Mouse (Mus musculus) spleen, adult 18-20 months (tissue): Measurements from ENCODE around the gene Fntb.

Source experiments
- DNase-seq, 2 experiments: peaks; one replicate each; pipeline ENCODE4 v3.0.0; 2022; ENCODE audit warnings: mixed read lengths in 2 of 2

Gene Fntb

DNA sequence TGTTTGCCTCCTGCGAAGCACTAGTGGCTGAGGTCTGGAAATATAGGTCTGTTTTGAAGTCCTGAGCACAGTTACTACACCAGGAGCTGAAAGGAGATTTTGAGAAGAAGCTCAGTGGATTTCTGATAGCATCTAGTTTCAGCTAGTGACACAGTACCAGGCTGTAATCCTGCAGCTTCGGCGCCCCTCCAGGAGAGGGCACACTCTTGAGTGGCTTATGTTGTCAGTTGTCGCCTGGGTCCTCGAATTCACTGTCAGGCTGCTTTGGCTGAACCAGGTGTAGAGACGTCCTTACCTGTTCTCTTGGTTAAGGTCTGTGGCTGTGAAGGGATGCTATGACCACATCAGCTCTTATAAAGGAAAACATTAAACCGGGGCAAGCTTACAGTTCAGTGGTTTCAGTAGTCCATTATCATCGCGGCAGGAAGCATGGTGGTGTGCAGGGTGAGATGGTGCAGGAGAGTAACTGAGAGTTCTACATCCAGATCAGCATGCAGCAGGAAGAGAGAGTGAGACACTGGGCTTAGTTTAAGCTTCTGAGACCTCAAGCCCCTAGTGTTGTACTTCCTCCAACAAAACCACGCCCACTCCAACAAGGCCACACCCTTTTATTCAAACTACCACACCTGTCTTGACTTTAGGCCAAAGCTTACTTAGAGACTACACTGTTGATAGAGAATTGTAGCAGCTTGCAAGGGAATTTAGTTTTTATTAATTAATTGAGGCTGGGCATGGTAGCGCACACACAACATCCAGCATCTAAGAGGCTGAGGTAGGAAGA, 124.2 kb downstream of the Fntb start:
- no peak for DNase-seq

GRCm38 (mm10) chr12:76891160-76891559, 125.8 kb downstream of the Fntb start:
- DNase-seq: no peak

DNA sequence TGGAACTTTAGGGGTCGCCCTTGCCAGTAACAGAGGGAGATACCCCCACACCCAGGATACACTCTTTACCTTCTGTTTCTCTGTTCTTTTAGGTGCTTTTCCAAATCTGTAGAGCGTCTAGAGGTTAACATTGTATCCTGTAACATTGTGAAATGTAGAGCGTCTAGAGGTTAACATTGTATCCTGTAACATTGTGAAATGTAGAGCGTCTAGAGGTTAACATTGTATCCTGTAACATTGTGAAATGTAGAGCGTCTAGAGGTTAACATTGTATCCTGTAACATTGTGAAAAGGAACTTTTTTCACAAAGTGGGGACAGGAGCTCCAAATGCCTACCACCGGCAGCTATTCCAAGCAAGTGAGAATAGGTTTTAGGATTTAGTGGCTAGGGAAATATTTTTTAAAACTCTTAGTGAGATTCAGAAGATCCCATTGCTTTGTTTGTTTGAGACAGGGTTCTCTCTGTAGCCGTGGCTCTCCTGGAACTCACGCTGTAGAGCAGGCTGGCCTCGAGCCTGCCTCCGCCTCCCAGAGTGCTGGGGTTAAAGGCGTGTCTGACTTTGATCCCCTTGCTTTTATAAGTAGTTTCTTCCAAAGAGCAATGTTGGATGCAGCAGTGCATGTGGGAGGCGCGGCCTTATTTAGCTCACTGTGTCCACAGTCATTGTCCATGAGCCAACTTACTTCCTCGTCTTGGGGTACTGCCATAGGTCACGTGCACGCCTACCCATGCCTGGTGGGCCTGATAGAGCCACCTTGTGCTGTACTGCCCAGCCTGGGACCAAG, 127.7 kb downstream of the Fntb start:
- no peak for DNase-seq

DNA sequence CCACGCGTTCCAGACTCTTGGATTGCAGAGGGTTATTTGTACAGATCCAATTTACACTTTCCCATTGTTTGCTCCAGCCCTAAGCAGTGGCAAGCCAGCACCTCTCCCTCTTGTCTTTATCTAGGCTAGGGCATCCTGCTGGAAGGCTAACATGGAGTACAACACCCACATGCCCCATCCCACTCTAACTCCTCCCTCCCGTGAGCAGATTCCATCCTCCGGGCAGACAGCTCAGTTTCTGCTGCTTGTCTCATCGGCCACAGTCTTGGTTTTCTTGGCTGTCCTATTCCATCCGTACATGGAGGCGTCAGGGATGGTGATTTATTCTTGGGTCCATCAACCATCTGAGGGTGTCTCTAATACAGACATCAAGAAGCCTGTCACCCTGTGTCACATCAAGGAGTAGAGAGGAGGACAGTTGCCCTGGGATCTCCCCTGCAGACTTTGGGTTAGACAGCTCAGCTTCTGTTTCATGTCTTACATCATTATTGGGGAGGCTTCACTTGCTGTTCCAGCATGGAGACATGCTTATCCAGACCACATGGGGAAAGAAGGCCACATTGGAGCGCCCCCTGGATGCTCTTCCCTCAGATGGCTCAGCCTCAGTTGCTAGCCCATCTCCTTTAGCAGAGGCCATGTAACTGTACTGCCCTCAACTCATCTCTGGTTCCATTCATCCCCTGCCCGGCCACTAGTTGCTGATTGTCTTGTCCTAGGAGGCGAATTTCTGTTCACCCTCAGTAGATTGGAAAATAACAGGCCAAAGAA, 129.6 kb downstream of the Fntb start:
- no peak for DNase-seq

DNA sequence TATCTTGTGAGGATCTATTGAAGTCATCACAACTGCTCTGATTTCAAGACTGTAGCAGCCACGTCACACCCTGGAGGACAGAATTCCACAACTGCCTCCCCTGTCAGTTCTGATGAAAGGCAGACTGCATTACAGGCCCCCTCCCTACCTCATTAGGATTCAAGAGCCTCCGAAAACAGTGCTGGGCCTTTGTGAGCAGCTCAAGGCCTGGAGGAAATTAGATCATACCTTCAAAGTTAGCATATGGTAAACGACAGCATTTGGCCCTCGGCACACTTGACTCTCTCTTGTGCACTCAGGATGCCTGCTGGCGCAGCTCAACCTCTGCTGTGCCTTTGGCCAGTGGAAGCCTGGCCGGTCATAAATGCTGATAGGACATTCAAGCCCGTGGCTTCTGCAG, 130.4 kb downstream of the Fntb start:
- DNase-seq: no peak

DNA sequence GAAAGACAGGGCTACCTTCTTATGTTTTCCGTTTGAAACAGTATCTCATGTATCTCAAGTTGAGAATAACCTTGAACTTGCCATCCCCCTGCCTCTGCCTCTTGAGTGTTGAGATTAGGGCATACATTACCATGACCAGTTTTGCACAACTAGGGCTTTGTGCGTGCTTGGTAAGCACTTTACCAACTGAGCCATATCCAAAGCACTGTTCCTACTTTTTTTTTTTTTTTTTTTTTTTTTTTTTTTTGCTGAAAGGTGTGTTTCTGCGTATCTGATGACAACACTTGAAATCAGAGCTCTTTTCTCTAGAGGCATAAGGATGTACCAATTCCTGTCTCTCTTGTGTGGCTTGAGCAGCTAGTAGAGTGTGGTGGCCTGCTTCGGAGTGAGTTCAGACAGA, 131.2 kb downstream of the Fntb start:
- no peak for DNase-seq

DNA sequence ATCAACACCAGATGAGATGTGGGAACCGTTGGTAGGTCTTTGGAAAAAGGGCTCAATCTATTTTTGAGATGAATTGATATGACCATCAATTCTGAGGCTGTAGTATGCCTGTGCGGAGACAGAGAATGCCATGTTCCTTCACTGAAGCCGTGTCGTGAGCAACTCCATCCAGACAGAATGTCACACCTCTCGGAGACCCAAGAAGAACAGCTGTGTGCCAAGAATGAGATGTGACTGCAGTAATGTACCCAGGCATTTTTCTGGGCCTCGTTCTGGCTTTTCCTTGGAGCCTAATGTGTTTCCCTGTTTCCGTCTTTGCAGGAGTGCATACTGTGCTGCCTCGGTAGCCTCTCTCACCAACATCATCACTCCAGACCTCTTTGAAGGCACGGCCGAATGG, 131.6 kb downstream of the Fntb start:
- no peak for DNase-seq

GRCm38 (mm10) chr12:76898141-76898540, 132.8 kb downstream of the Fntb start:
- DNase-seq: no peak

DNA sequence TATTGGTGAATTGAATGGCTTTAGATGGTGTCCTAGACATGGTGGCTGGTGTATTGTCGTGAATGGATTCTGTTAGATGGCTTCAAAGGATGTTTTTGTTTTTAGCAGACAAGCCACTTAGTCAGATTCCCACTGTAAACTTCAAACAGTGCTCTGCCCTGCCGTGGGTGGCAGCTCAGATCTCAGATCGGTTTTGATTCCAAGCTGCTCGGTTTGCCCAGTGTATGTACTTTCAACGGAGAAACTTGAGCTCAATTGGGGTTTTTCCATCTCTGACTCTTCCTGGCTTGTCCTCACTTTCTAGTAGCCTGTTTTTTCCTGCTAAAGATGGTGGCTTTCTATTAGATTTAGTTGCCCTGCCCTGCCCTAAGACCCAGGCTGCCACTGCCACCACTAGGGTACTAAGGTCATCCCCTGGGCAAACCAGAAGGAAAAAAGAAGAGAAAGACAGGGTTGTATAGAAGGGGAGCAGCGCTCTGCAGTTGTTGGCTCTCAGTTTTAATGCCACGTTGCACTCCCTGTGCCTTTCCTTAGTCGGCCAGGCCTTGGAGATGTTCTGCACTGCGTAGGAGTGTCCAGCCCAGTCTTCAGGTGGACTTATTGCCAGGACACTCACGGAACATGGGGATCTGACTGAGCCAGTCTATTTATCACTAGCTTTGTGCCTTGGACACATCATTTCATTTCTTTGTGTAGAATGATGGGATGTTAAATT, 134.0 kb downstream of the Fntb start:
- no peak for DNase-seq

DNA sequence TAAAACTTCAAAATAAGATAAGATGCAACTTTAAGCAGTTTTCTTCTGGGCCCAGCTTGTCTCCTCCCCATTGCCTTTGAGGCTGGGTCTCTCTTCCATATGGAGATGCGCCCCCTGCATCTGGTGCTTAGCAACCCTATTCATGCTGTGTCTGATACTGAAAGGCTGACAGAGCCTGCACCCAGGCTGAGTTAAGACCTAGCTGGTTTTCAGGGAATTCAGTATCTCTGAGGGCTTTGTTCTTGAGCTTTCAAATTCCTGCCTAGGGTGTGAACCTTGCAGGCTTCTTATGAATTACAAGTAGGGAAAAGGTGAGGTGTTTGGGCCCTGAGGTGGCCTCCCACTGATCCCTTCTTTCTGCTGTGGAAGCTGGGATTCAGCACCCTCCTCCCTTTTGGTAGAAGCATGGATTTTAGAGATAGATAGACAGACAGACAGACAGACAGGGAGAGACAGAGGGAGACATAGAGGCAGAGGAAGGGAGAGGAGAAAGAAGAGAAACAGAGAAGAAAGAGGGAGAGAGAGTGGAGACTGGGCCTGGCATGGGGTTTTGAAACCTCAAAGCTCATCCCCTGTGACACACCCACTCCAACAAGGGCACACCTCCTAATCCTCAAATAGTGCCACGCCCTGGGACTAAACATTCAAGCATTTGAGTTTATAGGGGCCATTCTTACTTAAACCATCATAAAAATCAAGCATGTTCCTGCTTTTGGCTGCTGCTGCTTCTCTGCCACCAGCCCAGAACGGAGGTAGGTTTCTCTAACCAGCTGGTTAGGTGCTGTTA, 136.3 kb downstream of the Fntb start:
- no peak for DNase-seq

- no peak for DNase-seq
These were observed 140.9 kb downstream of the Fntb start for GRCm38 (mm10) chr12:76906278-76906677.

DNA sequence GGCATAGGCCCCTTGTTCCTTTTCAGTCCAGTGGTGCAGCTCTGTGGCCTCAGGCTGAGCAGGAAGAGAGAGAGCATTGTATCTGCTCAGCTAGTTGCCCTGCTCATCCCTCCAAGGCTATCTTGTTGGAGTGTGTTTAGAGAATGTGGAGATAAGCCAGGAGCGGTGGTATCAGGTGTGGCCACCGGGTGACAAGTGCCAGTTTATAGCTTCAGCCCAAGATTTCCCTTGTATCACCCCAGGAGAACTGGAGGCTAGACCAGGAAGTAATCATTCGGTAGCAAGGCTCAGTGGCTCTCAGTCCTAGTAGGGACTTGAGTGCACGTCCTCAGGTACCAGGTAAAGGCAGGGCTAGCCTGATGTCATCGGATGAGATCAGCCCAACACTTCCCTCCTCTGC, 143.8 kb downstream of the Fntb start:
- DNase-seq: no peak

GRCm38 (mm10) chr12:76910258-76910940, 145.0 kb downstream of the Fntb start:
- DNase-seq: no peak

DNA sequence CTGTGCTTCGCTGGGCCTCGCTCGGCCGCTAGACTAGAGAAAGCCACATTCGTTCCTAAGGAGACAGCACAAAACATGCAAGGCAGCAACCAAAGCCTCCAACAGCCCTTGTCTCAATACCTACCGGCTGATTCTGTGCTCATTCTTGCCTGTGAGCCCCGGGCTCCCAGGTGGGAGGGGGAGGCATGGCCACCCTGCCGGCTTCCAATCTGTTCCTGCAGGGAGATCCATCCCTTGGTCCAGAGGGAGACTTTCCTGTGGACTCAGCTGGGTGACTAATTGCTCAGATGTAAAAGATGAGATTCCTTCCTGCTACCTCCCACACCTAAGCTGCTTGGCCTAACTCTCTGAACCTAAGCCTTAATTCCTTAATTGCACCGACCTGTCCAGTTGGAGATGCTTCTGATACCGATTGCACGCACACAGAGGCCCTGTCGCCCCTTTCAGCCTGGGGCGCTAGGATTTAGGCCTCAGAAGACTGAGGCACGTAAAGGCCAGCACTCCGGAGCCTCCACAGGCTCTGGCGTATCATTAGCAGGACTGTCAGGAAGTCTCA, 145.9 kb downstream of the Fntb start:
- no peak for DNase-seq

GRCm38 (mm10) chr12:76912193-76912592, 146.8 kb downstream of the Fntb start:
- no peak for DNase-seq

GRCm38 (mm10) chr12:76916163-76916562, 150.8 kb downstream of the Fntb start:
- no peak for DNase-seq

GRCm38 (mm10) chr12:76918113-76918512, 152.7 kb downstream of the Fntb start:
- DNase-seq: no peak

- no peak for DNase-seq
These were observed 153.5 kb downstream of the Fntb start for GRCm38 (mm10) chr12:76918855-76919254.

DNA sequence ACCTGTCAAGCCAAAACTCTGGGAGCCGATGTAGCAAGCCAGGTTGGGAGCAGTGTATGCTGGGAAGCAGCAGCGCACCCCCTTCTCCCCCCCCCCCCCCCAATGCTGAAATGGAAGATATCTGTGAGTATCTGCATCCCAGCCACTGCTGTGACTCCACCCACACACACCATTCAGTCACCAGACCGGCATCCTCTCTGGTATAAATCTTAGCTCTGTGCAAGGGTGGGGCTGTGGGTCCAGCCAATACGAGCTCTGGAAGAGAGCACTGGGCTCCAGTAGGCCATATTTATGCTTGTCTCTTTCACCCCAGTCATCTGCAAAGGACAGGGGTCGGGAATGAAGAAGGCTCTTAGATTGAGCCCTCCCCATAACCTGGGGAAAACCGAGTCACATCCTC, 155.0 kb downstream of the Fntb start:
- no peak for DNase-seq

DNA sequence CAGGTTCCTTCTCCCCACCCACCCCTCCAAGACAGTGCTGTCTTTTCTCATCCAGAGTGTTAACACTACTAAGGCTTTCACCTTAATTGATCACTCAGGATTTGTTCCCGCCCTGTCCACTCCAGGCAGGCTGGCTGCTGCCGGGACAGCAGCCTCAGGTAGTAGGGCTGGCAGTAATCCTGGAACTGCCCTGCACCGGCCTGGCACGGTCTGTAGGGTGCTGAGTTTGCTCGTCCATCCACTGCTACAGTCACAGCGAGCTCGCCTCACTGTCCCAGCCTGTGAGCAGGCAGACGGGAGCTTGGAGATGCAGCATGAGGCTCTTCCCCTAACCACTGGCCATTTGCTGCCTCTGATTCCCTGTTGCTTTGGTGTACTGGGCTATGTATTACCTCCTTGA, 155.6 kb downstream of the Fntb start:
- DNase-seq: no peak

DNA sequence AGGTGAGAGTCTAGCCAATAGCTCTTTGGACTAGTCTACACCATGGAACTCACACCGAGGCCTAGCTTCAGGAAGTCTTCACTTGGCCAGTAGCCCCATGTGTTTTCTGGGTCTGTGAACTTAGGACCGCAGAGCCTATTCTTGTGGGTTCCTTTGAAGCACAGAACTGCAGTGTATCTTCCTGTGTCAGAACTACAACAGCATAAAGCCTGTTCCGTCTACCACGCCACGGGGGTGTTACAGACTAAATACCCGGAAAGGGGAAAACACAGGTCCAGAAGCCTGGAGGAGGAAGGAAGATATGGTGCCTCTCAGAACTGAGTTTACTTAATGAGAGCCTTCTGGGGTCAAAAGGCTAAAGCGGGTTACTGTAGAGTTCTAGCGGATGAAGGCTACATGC, 157.7 kb downstream of the Fntb start:
- DNase-seq: no peak
